ENCODE assay signal across 8 mouse cellular contexts in the genomic region with DNA sequence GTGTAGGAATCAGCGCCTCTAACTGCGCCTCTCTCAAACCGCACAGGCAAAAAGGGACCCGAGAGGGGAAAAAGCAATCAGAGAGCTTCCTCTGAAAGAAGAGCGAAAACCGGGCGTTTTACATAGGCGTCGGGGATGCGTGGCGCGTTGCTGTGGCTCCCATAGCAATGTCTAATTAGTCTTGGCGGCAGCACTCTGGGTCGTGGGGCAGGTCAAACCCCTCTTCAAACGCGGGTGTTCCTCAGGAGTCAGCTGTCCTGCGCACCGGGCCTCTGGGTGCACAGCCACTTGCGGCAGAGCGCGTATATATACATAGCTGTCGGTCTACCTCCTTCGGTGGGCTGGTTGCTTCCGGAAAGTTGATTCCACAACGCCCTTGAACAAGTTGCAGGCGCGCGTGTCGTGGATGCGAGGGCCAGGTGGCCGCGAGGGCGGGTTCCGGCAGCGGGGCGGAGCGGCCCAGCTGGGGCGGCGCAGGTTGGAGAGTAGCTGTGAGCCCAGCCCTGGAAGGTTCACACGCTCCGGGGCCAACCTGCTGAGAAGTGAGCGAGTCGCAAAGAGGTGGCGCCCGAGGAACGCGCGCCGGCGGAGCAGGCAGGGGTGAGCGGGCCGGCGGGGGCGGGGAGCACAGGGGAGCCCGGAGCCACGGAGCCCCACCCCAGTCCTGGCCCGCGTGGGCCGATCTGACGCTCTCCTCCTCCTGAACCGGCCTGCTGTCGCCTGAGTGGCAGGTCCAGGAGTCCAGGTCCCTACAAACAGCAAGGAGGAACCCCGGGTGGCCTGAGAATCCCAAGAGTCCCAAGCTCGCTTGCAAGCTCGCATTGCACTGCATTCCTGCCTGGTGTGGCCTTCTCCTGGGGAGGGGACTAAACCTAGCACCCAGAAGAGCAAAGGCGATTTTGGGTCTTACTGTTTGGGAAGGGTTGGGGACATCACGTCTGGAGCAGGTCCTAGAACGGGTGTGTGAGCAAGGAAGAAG. TPM values are rescaled to one million over a fixed set of nuclear protein-coding genes. Genes with fewer than 3 reads are reported as not detected.
A peak's percentile ranks its signal among the peaks of the same experiment; 100 is the strongest.
DNase-seq lines count a peak whose midpoint lies in the region; ATAC-seq and TF ChIP-seq lines count a peak whose summit lies in the region.

A gene (minus strand): TSS at position 597 of the 979 bp plus-strand sequence.

- no peak within 1 kb of the TSS for H3K27ac ChIP-seq in forebrain, postnatal 0 days (ENCODE audit: low read depth, low read length)
- peak within 1 kb of the TSS; percentile 41; the same call in 1 of the 2 replicates for H3K27ac ChIP-seq in lung, embryonic 15.5 days

- H3K36me3 ChIP-seq in forebrain, postnatal 0 days (ENCODE audit: insufficient read depth): no peaks in the 10 kb centered on the region
- no peaks in the 10 kb centered on the region for H3K36me3 ChIP-seq in lung, embryonic 15.5 days

- ATAC-seq in forebrain, postnatal 0 days: peak; percentile 81
- ATAC-seq in lung, embryonic 15.5 days (ENCODE audit: borderline replicate concordance, extremely low read depth, low FRiP score, low TSS enrichment): peak; percentile 85

- 3% methylated on average over 67 of the region's 68 CpGs for WGBS in forebrain, postnatal 0 days
- WGBS in large intestine, adult 2 months: 1% methylated on average over 68 of the region's 68 CpGs
- under 1% methylated on average over 67 of the region's 68 CpGs for WGBS in lung, embryonic 15.5 days

- H3K27me3 ChIP-seq in forebrain, postnatal 0 days (ENCODE audit: insufficient read depth, low read length): peaks cover 41% of the 10 kb centered on the region
- peaks cover 41% of the 10 kb centered on the region for H3K27me3 ChIP-seq in lung, embryonic 15.5 days

- H3K9me3 ChIP-seq in forebrain, postnatal 0 days (ENCODE audit: low read length): no peaks in the 10 kb centered on the region
- H3K9me3 ChIP-seq in lung, embryonic 15.5 days: no peaks in the 10 kb centered on the region

- H3K4me1 ChIP-seq in forebrain, postnatal 0 days (ENCODE audit: insufficient read depth): 0 out of 2 replicates have a peak, but pooled peaks cover 4% of the 10 kb centered on the region
- H3K4me1 ChIP-seq in lung, embryonic 15.5 days: peaks cover 18% of the 10 kb centered on the region

- DNase-seq in CD4-positive helper T cell, adult 2 months (ENCODE audit: low read depth, low spot score): peak; percentile 13
- DNase-seq in cerebellum, adult 11 months: peak; percentile 6
- peak; percentile 50 for DNase-seq in forebrain, postnatal 0 days
- peak; percentile 46 for DNase-seq in heart, postnatal 25 days (ENCODE audit: low spot score)
- DNase-seq in large intestine, adult 2 months (ENCODE audit: low read depth, low spot score): peak; percentile 48
- peak; percentile 44 for DNase-seq in ovary, postnatal 14 days (ENCODE audit: low spot score)
- peak; percentile 16 for DNase-seq in urinary bladder, postnatal 10 days (ENCODE audit: low spot score)

- intact Hi-C loops in heart, postnatal 25 days (cut with DNase I): loop anchor here (5.0 to 10.0 kb wide), 3 partner anchors 391 to 688 kb away; no protein-coding TSS in a partner anchor

- peak; percentile 39; the same call in 1 of the 2 replicates for TF ChIP-seq CTCF in forebrain, postnatal 0 days (IDR thresholded peaks at IDR 0.05; ENCODE audit: low read depth)

- H3K4me3 ChIP-seq in forebrain, postnatal 0 days (ENCODE audit: low read depth, low read length): peak within 1 kb of the TSS; percentile 40
- peak within 1 kb of the TSS; percentile 50 for H3K4me3 ChIP-seq in lung, embryonic 15.5 days

- peak within 1 kb of the TSS; percentile 80 for H3K4me2 ChIP-seq in forebrain, postnatal 0 days (ENCODE audit: low read depth)
- peak within 1 kb of the TSS; percentile 93 for H3K4me2 ChIP-seq in lung, embryonic 15.5 days

- H3K9ac ChIP-seq in forebrain, postnatal 0 days: peak within 1 kb of the TSS; percentile 28; the same call in 1 of the 2 replicates
- peak within 1 kb of the TSS; percentile 47 for H3K9ac ChIP-seq in lung, embryonic 15.5 days

RNA-seq across cellular contexts. Expression of the gene that starts here (rescaled TPM):
- 0.86 and 0.92 TPM in 2 replicates for total RNA-seq in forebrain, postnatal 0 days (2014; rRNA removed)
- 1.4 and 2.9 TPM in 2 replicates for polyA plus RNA-seq in forebrain, postnatal 0 days (2015; fragmentation: Nextera tagmentation; extraction: Ambion mirVana)
- total RNA-seq in heart, postnatal 25 days (2021): 1 to 10 TPM; 1.2 to 1.4 TPM
- polyA plus RNA-seq in large intestine, adult 2 months (2012; rRNA removed): 0.99 and 1.0 TPM in 2 replicates
- polyA plus RNA-seq in lung, embryonic 15.5 days (2015; fragmentation: Nextera tagmentation; extraction: Ambion mirVana): 10.1 and 11.0 TPM in 2 replicates
